Mouse (Mus musculus): Measurements from ENCODE around the gene Ankrd54. TPM values are rescaled to one million over a fixed set of nuclear protein-coding genes. Genes with fewer than 3 reads are reported as not detected.

Gene Ankrd54
- total RNA-seq, 2 experiments from 2014 or later: 17.4 to 19.5 TPM

GRCm38 (mm10) chr15:79029519-79030241 lies 33.0 kb downstream of the Ankrd54 start:
- DNase-seq (ENCODE audit: low spot score in 2 of 2): no peak
- no peak for TF ChIP-seq CTCF (conservative IDR thresholded peaks at IDR 0.05)
- Histone ChIP-seq H3K27ac (peak overlapping the region; percentile 99), H3K4me3 (peak overlapping the region; percentile 78)

- TF ChIP-seq CTCF (conservative IDR thresholded peaks at IDR 0.05): no peak
- no peak for DNase-seq (ENCODE audit: low spot score in 2 of 2)
- Histone ChIP-seq H3K27ac (peak overlapping the region; percentile 99), H3K4me3 (peak overlapping the region; percentile 78)
These were observed 33.7 kb downstream of the Ankrd54 start for GRCm38 (mm10) chr15:79028823-79029484.

GRCm38 (mm10) chr15:79028237-79028738 lies 34.4 kb downstream of the Ankrd54 start, which contains the start of gene H1f0:
H1f0 (plus strand) TSS chr15:79028450.
- H3K27ac ChIP-seq: peak within 1 kb of the TSS; percentile 99
- no peak; the same call in none of the 2 replicates for TF ChIP-seq CTCF (conservative IDR thresholded peaks at IDR 0.05)
- H3K4me3 ChIP-seq: peak within 1 kb of the TSS; percentile 78
- DNase-seq (ENCODE audit: low spot score in 2 of 2): peak; percentile 93 to 98

GRCm38 (mm10) chr15:79027291-79028205 lies 35.1 kb downstream of the Ankrd54 start:
- H3K4me3 ChIP-seq: peak overlapping the region; percentile 78
- H3K27ac ChIP-seq: peak overlapping the region; percentile 99
- DNase-seq (ENCODE audit: low spot score in 2 of 2): no peak
- TF ChIP-seq CTCF (conservative IDR thresholded peaks at IDR 0.05): no peak

- Histone ChIP-seq H3K27ac (peak overlapping the region; percentile 99; the same call in 1 of the 2 replicates), H3K4me3 (no peak overlapping the region)
- TF ChIP-seq CTCF (conservative IDR thresholded peaks at IDR 0.05): no peak
- no peak for DNase-seq (ENCODE audit: low spot score in 2 of 2)
These were observed 36.0 kb downstream of the Ankrd54 start for GRCm38 (mm10) chr15:79026511-79027290.

- DNase-seq (ENCODE audit: low spot score in 2 of 2): no peak
- no peak for TF ChIP-seq CTCF (conservative IDR thresholded peaks at IDR 0.05)
- H3K4me3 ChIP-seq: peak overlapping the region; percentile 42
- H3K27ac ChIP-seq: peak overlapping the region; percentile 55; the same call in 1 of the 2 replicates
These were observed 36.9 kb downstream of the Ankrd54 start for GRCm38 (mm10) chr15:79025687-79026308.

GRCm38 (mm10) chr15:79023366-79023765 lies 39.3 kb downstream of the Ankrd54 start:
- no peak overlapping the region for H3K4me3 ChIP-seq
- no peak overlapping the region for H3K27ac ChIP-seq
- DNase-seq (ENCODE audit: low spot score in 2 of 2): no peak
- TF ChIP-seq CTCF (conservative IDR thresholded peaks at IDR 0.05): no peak

GRCm38 (mm10) chr15:79022671-79023230 lies 39.9 kb downstream of the Ankrd54 start:
- no peak overlapping the region for H3K4me3 ChIP-seq
- no peak for TF ChIP-seq CTCF (conservative IDR thresholded peaks at IDR 0.05)
- no peak for DNase-seq (ENCODE audit: low spot score in 2 of 2)
- no peak overlapping the region for H3K27ac ChIP-seq

- Histone ChIP-seq H3K27ac (no peak overlapping the region), H3K4me3 (no peak overlapping the region)
- no peak for DNase-seq (ENCODE audit: low spot score in 2 of 2)
- TF ChIP-seq CTCF (conservative IDR thresholded peaks at IDR 0.05): peak; percentile 50
These were observed 43.8 kb downstream of the Ankrd54 start for GRCm38 (mm10) chr15:79018886-79019285.

GRCm38 (mm10) chr15:79018191-79018590 lies 44.5 kb downstream of the Ankrd54 start:
- no peak for TF ChIP-seq CTCF (conservative IDR thresholded peaks at IDR 0.05)
- no peak for DNase-seq (ENCODE audit: low spot score in 2 of 2)
- no peak overlapping the region for H3K4me3 ChIP-seq

GRCm38 (mm10) chr15:79013382-79013781 lies 49.3 kb downstream of the Ankrd54 start:
- H3K27ac ChIP-seq: no peak overlapping the region
- TF ChIP-seq CTCF (conservative IDR thresholded peaks at IDR 0.05): no peak
- no peak for DNase-seq (ENCODE audit: low spot score in 2 of 2)

More at GRCm38 (mm10) chr15:79018191-79018590, 44.5 kb downstream of the Ankrd54 start:
- no peak overlapping the region for H3K27ac ChIP-seq

More at GRCm38 (mm10) chr15:79013382-79013781, 49.3 kb downstream of the Ankrd54 start:
- H3K4me3 ChIP-seq: no peak overlapping the region
